Mouse (Mus musculus): Measurements from ENCODE around the gene Eif3j1. TPM values are rescaled to one million over a fixed set of nuclear protein-coding genes. Genes with fewer than 3 reads are reported as not detected.
"Not testable (repeated sequence)": the region's sequence is repeated elsewhere in the genome, so short reads cannot be mapped to it uniquely, and the experiment has no call there.

Eif3j1 gene
- polyA plus RNA-seq, 1 experiment from 2014 or later = 14.8 TPM

- DNase-seq (ENCODE audit: low spot score) = not testable (repeated sequence)
These were observed 69.3 kb downstream of the Eif3j1 start for GRCm38 (mm10) chr2:122097686-122098085.

- peak; percentile 33 for DNase-seq (ENCODE audit: low spot score)
These were observed 73.7 kb downstream of the Eif3j1 start for GRCm38 (mm10) chr2:122102070-122102469.

Small RNAs within 50 kb of the gene (microRNA-seq; reads per million reads assigned to microRNA genes)
- gene Gm47314 (ENCODE audit: borderline number of aligned reads) = not detected

Other genes with a start within 250 kb of the Eif3j1 start
- gene Frmd5, start 221.5 kb upstream of the Eif3j1 start, polyA plus RNA-seq (2015; fragmentation: Nextera tagmentation; extraction: Ambion mirVana) = 0.28 and 0.47 TPM in 2 replicates
- 9.6 and 16.5 TPM in 2 replicates for gene Casc4, start 161.6 kb upstream of the Eif3j1 start, polyA plus RNA-seq (2015; fragmentation: Nextera tagmentation; extraction: Ambion mirVana)
- gene Ctdspl2, start 72.5 kb upstream of the Eif3j1 start, polyA plus RNA-seq (2015; fragmentation: Nextera tagmentation; extraction: Ambion mirVana) = 58.4 and 61.0 TPM in 2 replicates
- gene Mageb3, start 72.5 kb upstream of the Eif3j1 start, polyA plus RNA-seq (2015; fragmentation: Nextera tagmentation; extraction: Ambion mirVana) = 0.30 and 0.41 TPM in 2 replicates
- 5.8 and 6.9 TPM in 2 replicates for gene Spg11, start 89.8 kb downstream of the Eif3j1 start, polyA plus RNA-seq (2015; fragmentation: Nextera tagmentation; extraction: Ambion mirVana)
- gene B2m, start 119.1 kb downstream of the Eif3j1 start, polyA plus RNA-seq (2015; fragmentation: Nextera tagmentation; extraction: Ambion mirVana) = 1,787 and 1,863 TPM in 2 replicates
- gene Trim69, start 132.2 kb downstream of the Eif3j1 start, polyA plus RNA-seq (2015; fragmentation: Nextera tagmentation; extraction: Ambion mirVana) = 0.08 and 0.14 TPM in 2 replicates
- gene Patl2, start 157.6 kb downstream of the Eif3j1 start, polyA plus RNA-seq (2015; fragmentation: Nextera tagmentation; extraction: Ambion mirVana) = 1.1 and 2.5 TPM in 2 replicates
- not detected in 2 replicates for gene Terb2, start 157.7 kb downstream of the Eif3j1 start, polyA plus RNA-seq (2015; fragmentation: Nextera tagmentation; extraction: Ambion mirVana)
- gene Sord, start 206.2 kb downstream of the Eif3j1 start, polyA plus RNA-seq (2015; fragmentation: Nextera tagmentation; extraction: Ambion mirVana) = 48.9 and 51.3 TPM in 2 replicates